Mouse (Mus musculus): ENCODE measurements around the gene Grin2d.

- no peak for TF ChIP-seq CTCF (IDR thresholded peaks at IDR 0.05; ENCODE audit: borderline replicate concordance, control insufficient read depth, extremely low read depth, insufficient read depth, low read length, poor library complexity)
- TF ChIP-seq POLR2A (IDR thresholded peaks at IDR 0.05; ENCODE audit: control insufficient read depth, extremely low read depth, insufficient read depth, low read length, poor library complexity): no peak
Measured at GRCm38 (mm10) chr7:45831128-45831525, 47.1 kb downstream of the Grin2d start.
